Mouse (Mus musculus): Measurements from ENCODE around the gene Clstn2.
A peak's percentile ranks its signal among the peaks of the same experiment; 100 is the strongest.

Gene Clstn2

DNA sequence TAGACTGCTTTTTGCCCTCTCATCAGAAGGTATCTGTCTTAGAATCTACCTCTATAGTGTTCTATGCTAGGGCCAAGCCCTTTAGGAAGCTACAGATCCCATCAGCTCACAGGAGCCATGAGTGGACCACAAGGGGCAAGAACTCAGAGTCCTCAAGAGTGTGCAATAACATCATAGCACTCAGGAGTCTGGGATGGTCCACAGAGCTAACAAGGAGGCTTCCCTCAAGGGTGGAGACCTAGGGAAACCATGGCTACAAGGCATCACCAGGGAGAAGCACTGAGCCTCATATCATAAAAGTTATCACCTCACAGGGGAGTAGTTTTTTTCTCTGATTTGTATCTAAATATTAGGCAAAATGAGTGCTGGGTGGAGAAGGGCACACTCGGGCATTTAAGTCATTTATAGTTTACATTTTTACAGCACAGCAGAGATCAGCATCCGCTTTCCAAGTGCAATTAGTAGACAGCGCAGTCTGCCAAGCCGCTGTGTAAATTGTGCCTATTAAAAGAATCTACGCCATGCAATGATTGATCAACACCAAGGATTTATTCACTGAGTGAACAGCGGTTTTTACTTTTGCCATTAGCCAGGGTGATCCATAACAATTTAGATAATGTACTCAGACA, 82.5 kb downstream of the Clstn2 start:
- no peak for DNase-seq

GRCm38 (mm10) chr9:97919326-97919725, 113.7 kb downstream of the Clstn2 start:
- no peak for DNase-seq

GRCm38 (mm10) chr9:97891415-97891814, 141.6 kb downstream of the Clstn2 start:
- no peak for DNase-seq

- DNase-seq = peak; percentile 78
Measured at GRCm38 (mm10) chr9:97883336-97883735, 149.6 kb downstream of the Clstn2 start.

DNA sequence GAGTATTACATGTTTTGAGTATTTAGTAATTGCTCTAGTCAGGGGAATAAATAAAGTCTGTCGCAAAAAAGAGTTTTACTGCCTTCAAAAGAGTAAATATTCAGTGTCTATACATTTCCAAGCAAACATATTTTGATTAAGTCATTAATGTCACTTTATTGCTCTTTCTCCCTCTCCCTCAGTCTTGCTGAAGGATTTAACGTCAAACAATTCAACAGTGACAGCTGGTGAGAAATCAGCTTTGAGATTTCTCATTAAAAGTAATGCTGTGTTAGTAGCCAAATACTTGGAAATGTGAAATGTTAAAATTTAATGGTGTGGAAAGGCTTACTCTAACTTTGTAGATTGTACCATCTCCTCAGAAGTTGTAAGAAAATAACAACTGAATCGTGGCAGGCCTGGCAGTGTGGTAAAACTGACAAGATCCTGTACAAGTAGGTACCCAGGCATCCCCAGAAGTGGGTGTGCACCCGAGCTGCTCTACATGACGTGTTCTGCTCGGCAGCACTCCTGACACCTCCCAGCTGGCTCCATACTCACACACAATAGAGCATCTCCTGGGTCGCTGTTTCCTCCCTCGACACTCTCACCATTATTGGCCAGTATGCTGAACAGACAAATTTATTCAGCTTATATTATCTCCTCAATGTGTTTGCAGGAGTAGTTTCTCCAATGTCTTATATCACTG, 165.8 kb downstream of the Clstn2 start:
- no peak for DNase-seq

DNA sequence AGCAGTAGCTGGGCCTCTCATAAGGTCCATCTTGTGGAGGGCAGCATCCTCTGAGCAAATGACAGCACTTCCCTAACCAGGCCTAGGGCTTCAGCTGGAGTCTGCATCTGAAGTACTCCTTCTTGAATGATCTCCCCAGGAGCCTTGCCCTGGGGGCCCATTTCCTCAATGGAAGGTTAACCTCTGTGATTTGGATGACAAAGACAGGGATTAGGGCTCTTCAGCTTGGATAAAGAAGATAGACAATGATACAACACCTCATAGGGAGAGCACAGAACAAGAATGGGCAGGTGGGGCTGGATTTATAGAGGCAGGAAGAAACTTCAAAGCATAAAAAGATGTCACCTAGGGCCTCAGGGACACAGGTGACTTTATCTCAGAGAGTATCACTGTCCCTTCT, 180.1 kb downstream of the Clstn2 start:
- no peak for DNase-seq

DNA sequence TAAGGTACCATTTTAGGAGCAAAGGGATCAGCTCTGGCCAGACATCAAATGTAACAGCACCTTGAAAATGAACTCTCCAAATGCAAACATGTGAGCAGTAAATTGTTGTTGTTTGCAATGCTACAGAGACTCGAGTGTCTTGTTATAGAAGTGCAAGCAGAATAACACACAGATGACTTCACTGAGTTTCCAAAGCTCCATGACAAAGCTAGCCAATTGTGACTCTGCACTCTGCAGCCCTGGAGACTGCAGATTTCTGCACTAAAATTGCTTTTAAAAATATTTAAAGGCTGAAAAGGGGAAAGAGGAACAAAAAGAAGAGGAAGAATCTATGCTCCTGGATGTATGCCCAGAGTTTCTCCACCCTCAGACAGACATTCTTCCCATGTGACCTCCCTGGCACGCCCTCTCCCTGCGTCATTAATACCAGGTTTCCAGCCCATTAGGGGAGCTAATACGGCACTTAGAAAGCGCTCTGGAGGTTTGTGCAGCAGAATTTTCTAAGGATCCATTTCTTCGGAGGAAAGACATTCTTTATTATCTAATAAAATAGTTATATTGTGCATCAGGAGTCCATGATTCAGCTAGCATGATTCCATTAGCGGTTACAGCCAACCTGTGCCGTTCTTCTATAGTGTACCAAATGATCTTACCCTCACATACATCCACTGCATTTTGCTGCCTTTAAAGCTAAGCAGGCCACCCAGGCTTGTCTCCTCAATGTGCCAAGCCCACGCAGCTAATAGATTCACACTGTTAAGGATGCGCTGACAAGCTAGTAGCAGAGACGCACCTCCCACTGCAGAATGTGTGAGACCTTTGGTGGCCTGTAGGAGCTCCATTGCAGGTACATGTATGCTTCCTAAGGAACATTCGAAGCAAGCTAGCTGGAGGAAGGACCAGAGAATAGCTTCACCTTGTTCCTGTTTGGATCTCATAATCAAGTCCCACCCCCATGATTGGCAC, 184.8 kb downstream of the Clstn2 start:
- no peak for DNase-seq

DNA sequence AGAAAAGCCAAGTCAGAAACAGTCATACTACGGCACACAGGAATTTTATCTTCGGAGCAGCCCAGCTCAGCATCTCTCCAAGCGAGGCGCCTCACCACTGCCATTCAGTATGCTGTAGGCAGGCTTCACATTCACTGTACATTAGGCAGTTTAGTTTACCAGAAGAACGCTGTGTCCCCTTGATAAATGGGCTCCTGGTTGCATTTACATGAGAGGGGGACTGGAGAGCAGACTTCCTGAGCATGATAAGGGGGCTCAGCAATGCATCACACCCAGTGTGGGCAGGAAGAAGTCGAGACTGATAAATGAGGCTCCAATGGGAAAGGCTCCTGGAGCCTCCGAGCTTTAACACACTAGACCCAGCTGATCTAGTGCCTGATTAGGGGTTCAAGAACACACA, 190.9 kb downstream of the Clstn2 start:
- DNase-seq = no peak

DNA sequence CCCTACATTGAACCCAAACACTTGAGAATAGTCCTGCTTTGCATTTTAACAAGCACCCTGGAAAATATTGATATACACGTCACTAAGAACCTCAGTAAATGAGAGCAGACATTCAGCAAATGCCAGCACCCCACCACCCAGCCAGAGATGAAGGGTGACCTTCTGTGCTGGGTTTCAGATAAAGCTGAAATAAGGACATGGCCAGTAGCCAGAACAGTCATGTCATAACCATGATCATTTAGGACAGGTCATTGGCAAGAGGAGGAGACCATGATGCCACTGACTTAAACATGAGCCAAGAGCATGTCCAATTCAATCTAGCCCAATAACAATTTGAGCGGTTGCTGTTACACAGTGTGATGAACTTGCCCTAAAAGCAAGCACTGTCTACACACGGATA, 201.8 kb downstream of the Clstn2 start:
- DNase-seq = no peak

DNA sequence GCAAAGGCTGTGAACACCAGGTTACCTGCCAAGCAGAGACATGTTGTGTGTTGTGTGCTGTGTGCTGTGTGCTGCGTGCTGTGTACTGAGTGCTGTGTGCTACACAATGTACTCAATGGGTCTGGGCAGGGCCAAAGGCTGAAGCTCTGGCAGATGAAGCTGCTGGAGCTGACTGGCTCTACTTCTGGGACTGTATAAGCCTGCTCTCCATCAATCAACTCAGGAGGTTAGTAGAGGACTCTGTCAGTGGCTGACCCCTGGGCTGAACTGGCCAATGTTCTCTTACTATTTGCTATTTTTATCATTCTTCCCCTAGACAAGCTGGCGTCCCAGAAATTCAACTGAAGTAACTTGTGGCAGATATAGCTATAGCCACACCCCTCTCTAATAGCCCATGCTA, 203.1 kb downstream of the Clstn2 start:
- no peak for DNase-seq

DNA sequence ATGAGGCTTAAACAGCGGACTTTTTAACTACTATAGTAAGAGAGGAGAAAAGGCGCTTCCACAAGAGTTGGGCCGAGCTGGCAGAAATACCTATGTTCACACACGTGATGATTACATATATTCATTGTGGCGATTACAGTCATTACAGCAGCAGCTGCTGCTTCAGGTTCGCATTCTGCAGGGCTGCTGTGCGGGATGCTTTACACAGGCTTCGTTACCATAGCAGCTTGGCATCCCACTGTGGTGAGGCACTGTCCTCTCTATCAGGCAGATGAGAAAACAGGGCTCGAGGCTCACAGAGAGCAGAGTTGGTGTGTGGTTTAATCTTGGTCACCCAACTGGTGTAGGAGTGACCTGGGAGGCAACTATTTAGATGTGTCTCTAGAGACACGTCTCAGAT, 205.3 kb downstream of the Clstn2 start:
- no peak for DNase-seq

DNA sequence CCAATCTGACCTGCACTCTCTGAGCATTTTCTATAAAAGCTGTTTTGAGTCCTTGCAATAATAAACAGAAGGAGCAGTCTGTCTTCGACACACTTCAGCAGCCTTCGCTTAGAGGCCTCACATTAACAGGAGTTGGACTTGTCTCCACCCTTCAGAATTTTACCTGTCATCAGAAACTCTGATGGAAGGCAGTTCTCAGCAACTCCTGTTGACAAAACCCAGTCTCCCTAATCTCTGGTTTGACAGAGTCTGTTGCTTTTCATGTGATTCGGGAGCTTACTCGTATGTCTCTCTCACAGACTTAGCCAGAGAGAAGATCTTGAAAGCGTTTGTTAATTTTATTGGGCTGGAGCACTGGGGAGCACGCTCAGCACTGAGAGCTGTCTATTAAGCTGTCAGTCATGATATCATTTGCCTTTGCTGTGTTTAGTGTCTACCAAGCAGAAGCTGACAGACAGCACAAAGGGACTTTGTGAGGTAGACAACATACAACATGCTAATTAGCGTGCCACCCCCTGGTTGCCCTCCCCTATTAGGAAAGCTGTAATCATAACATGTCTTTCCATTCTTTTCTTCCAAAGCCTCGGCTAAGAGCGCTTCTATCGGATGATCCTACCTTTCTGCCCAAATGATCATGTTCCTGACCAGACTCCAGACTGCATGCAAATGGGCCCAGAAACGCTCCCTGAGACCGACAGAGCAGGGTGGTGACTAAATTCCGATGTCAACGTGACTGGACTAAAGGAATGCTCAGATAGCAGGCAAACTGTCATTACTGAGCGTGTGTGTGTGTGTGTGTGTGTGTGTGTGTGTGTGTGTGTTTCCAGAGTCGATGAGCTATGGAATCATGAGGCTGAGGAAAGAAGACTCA, 206.7 kb downstream of the Clstn2 start:
- no peak for DNase-seq

DNA sequence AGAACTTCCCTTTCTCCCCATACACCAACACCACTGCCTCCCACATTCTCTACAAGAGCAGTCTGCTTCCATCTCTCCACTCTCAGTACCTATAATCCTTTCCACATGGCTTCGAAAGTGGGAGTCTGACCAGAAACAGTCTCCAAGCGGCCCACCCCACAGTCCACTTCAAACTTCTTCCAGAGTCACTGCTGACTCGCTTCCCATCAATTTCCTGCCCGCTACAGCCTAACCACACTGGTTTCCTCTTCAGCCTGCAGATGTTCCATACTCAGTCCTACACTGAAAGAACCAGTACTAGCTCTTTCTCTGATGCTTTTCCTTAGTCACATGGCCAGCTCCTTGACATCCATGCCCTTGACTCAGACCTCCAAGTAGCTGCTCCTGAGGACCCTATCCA, 215.9 kb downstream of the Clstn2 start:
- DNase-seq = no peak

DNA sequence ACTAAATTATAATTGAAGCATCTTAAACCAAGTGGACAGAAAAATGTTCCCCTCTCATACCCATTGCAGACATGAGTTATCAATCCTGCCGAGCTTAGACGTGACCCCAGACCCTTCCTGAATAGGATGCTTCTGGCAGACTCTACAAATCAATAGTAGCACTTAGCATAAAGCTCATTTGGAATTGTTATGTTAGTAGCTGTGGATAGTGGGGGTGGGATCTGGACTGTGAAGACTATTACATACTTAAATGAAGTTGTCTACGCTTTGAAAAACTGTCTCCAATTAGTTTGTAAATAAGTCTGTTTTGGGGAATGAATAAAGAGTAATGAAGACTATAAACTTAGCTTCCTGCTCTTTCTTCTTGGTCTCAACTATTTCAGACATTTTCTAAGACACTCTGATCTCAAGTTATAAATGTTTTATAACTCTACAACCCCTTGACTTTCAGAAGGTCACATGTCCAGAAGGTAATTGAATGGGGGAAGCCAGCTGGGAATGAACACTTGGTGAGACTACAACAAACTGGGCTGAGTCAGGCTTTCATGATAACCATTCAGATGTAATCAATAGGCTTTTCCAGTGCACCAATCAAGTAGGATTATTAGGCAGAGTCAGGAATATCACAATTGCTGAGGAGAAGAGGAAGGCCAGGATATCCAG, 216.7 kb downstream of the Clstn2 start:
- no peak for DNase-seq

GRCm38 (mm10) chr9:97813157-97813556, 219.8 kb downstream of the Clstn2 start:
- DNase-seq = no peak

GRCm38 (mm10) chr9:97807031-97807430, 225.9 kb downstream of the Clstn2 start:
- DNase-seq = no peak

- DNase-seq = no peak
Measured at GRCm38 (mm10) chr9:97793661-97794060, 239.3 kb downstream of the Clstn2 start.

DNA sequence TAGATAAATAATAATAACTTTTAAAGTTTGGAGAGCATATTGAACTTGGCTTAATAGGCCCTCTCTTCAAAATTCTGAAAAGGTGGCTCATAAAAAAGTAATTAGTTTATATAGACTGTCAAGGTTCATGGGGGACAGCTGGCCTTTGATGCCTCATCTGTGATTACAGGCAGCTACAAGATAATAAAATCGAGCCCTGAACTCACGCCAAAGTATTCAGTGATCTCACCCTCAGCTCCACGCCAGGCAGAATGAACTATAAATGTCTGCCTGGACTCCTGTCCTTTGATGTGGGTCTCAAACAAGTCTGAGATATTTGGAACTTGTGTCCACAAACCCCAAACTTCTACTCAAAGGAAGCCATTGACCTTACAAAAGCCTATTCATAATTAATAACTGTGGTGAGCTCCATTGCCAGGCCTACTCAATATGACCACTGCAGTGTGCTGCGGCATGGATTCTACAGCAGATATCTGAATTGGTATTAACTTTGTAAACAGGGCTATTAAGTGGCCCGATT, 244.8 kb downstream of the Clstn2 start:
- DNase-seq = no peak

DNA sequence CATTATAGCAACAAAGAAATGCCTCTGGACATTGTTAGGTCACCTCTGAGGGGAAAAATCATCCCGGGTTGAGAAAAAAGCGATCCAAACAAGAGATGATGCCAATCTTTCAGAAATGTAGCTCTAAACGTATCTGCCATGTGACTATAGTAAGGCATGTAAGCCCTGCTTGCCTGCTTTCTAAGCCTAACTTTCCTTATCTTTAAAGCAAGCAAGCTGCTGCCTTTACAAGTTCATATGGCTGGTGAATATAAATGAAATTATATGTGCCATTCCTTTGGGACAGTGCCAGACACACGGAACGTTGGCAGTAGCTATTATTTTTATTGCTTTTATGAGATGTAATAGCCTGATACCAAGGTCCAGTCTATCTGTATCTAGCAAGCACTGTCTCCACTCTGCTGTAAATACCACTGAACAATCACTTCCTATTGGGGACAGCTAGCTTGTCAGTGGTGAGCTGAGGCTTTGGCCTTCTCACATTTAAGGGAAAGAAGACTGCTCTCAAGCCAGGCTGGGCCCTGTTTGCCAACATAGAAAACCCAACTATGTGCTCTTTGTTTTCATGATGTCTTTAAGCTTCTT, 252.9 kb downstream of the Clstn2 start:
- DNase-seq = no peak

DNA sequence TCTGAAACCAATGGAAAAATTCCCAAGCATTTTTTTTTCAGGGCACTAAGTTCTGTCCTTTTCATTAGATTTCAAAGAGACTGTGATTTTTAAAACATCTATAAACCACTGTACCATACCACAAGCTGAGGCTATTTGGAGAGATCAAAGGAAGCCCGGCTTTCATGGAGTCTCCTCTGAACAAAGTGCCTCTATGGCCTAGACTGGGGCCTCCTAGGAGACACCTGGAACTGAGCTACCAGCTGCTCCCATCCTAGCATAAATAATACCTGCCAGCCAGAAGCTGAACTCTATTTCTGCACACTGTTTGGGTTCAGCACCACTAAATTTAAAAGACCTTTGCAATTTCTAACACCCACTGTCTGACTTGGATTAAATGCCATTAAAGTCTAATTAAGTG, 257.2 kb downstream of the Clstn2 start:
- no peak for DNase-seq

- DNase-seq = no peak
Measured at GRCm38 (mm10) chr9:97774991-97775390, 258.0 kb downstream of the Clstn2 start.

DNA sequence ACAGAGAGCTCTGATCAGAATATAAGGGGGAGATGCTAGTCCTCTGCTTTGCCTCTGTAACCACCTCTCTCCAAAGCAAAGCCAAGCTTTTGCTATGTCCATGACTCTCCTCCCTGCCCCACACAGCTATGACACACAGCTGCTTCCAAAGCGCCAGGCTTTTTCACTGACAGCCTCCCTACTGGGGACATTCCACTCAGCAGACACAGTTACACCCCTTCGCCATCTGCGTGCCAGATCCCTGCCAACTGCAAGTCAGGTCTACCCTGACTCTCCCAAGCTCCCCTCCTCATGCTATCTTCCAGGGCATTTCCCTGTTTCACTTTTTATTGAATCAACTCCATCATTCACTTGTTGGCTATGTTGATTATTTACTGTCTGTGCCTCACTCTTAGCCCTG, 259.1 kb downstream of the Clstn2 start:
- peak; percentile 37 for DNase-seq

Measured in layer of hippocampus, adult 9-11 months (tissue).